Mouse (Mus musculus) layer of hippocampus, postnatal 25 days (tissue): ENCODE measurements around the gene Gabbr2. TPM values are rescaled to one million over a fixed set of nuclear protein-coding genes. Genes with fewer than 3 reads are reported as not detected.

Experiments used
- DNase-seq, 2 experiments: peaks; one replicate each; pipeline ENCODE4 v3.0.0; 2022; ENCODE audit warnings: mixed read lengths in 2 of 2, low spot score in 1 of 2; ENCODE audit errors: extremely low spot score in 1 of 2
- total RNA-seq, 2 experiments: library from RNA; stranded (reverse); gene quantifications; 2 replicates each; pipeline ENCODE4 v1.2.3; 2021

The Gabbr2 gene
- total RNA-seq, 2 experiments from 2014 or later, result 200 to 208 TPM

GRCm38 (mm10) chr4:46781109-46781508 lies 210.6 kb downstream of the Gabbr2 start:
- DNase-seq, result no peak

- no peak for DNase-seq
These were observed 215.7 kb downstream of the Gabbr2 start for GRCm38 (mm10) chr4:46775959-46776358.

GRCm38 (mm10) chr4:46774652-46775051 lies 217.0 kb downstream of the Gabbr2 start:
- DNase-seq, result no peak

- no peak for DNase-seq
These were observed 218.4 kb downstream of the Gabbr2 start for GRCm38 (mm10) chr4:46773243-46773642.

- DNase-seq, result no peak
These were observed 219.1 kb downstream of the Gabbr2 start for GRCm38 (mm10) chr4:46772591-46772990.

GRCm38 (mm10) chr4:46771116-46771515 lies 220.6 kb downstream of the Gabbr2 start:
- DNase-seq, result no peak

GRCm38 (mm10) chr4:46770635-46771034 lies 221.0 kb downstream of the Gabbr2 start:
- DNase-seq, result no peak

- DNase-seq, result no peak
These were observed 221.6 kb downstream of the Gabbr2 start for GRCm38 (mm10) chr4:46770090-46770489.

GRCm38 (mm10) chr4:46766326-46766725 lies 225.3 kb downstream of the Gabbr2 start:
- no peak for DNase-seq

GRCm38 (mm10) chr4:46759838-46760237 lies 231.8 kb downstream of the Gabbr2 start:
- DNase-seq, result no peak

- DNase-seq, result no peak
These were observed 233.2 kb downstream of the Gabbr2 start for GRCm38 (mm10) chr4:46758340-46759041.

GRCm38 (mm10) chr4:46754407-46755194 lies 237.1 kb downstream of the Gabbr2 start:
- DNase-seq, result no peak

GRCm38 (mm10) chr4:46752306-46752705 lies 239.4 kb downstream of the Gabbr2 start:
- DNase-seq, result no peak

GRCm38 (mm10) chr4:46749015-46749414 lies 242.7 kb downstream of the Gabbr2 start:
- no peak for DNase-seq

GRCm38 (mm10) chr4:46747007-46747746 lies 244.5 kb downstream of the Gabbr2 start:
- DNase-seq, result peak; percentile 36 to 53

- no peak for DNase-seq
These were observed 246.1 kb downstream of the Gabbr2 start for GRCm38 (mm10) chr4:46745536-46745935.

GRCm38 (mm10) chr4:46744583-46745155 lies 247.0 kb downstream of the Gabbr2 start:
- DNase-seq, result no peak

GRCm38 (mm10) chr4:46742601-46743000 lies 249.1 kb downstream of the Gabbr2 start:
- DNase-seq, result no peak

- DNase-seq, result no peak
These were observed 254.7 kb downstream of the Gabbr2 start for GRCm38 (mm10) chr4:46736910-46737511.

- no peak for DNase-seq
These were observed 256.8 kb downstream of the Gabbr2 start for GRCm38 (mm10) chr4:46734906-46735305.
